Mouse (Mus musculus): ENCODE results near the gene Scnn1a. TPM values are rescaled to one million over a fixed set of nuclear protein-coding genes. Genes with fewer than 3 reads are reported as not detected.

Scnn1a gene
- polyA plus RNA-seq, 1 experiment from 2014 or later: 0.67 TPM

DNA sequence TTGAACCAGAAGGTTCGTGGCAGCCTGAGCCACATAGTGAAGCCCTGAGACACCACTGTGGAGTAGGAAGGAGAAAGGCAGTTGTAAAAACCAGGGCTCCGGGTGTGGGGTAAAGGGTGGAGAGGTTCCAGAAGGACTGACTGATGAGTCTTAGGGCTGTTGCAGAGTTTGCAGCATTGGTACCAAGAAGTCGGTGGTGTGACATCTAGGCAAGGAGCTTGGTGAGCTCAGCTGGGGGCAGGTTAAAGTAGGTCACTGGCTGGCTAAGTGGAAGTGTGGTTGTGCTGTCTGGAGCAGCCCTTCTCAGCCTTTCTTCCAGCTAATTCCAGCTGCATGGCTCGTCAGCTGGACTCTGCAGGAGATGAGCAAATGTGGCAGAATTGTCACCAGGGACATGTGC lies 32.4 kb downstream of the Scnn1a start:
- WGBS: 58% methylated on average over 4 of the region's 4 CpGs
- no peak overlapping the region for H3K4me2 ChIP-seq (ENCODE audit: low read depth, low read length)
- no peaks in the 10 kb centered on the region; the same call in 1 of the 2 replicates for H3K27me3 ChIP-seq (ENCODE audit: control insufficient read depth, insufficient read depth, low read length)
- no peak overlapping the region for H3K27ac ChIP-seq (ENCODE audit: low read depth, low read length)
- H3K9me3 ChIP-seq (ENCODE audit: control insufficient read depth, low read length): no peaks in the 10 kb centered on the region
- H3K4me1 ChIP-seq (ENCODE audit: control insufficient read depth, insufficient read depth, low read length): peaks cover 14% of the 10 kb centered on the region; the same call in 1 of the 2 replicates
- no peak overlapping the region for H3K9ac ChIP-seq (replicated peaks; ENCODE audit: low read depth, low read length)
- no peak for ATAC-seq (ENCODE audit: low read depth)
- H3K4me3 ChIP-seq (ENCODE audit: low read depth, low read length): no peak overlapping the region
- no peaks in the 10 kb centered on the region for H3K36me3 ChIP-seq (ENCODE audit: control insufficient read depth, insufficient read depth, low read length)

GRCm38 (mm10) chr6:125353221-125353620 lies 32.8 kb downstream of the Scnn1a start:
- H3K27me3 ChIP-seq (ENCODE audit: control insufficient read depth, insufficient read depth, low read length): no peaks in the 10 kb centered on the region; the same call in 1 of the 2 replicates
- H3K9me3 ChIP-seq (ENCODE audit: control insufficient read depth, low read length): no peaks in the 10 kb centered on the region
- no peak for ATAC-seq (ENCODE audit: low read depth)
- no peak overlapping the region for H3K9ac ChIP-seq (replicated peaks; ENCODE audit: low read depth, low read length)
- no peak overlapping the region for H3K27ac ChIP-seq (ENCODE audit: low read depth, low read length)
- H3K4me3 ChIP-seq (ENCODE audit: low read depth, low read length): no peak overlapping the region
- no peaks in the 10 kb centered on the region for H3K36me3 ChIP-seq (ENCODE audit: control insufficient read depth, insufficient read depth, low read length)
- 84% methylated on average over 11 of the region's 11 CpGs for WGBS
- no peak overlapping the region for H3K4me2 ChIP-seq (ENCODE audit: low read depth, low read length)
- peaks cover 14% of the 10 kb centered on the region; the same call in 1 of the 2 replicates for H3K4me1 ChIP-seq (ENCODE audit: control insufficient read depth, insufficient read depth, low read length)

GRCm38 (mm10) chr6:125353655-125354054 lies 33.2 kb downstream of the Scnn1a start:
- Histone ChIP-seq H3K4me3 (ENCODE audit: low read depth, low read length) (no peak overlapping the region), H3K9ac (replicated peaks; ENCODE audit: low read depth, low read length) (no peak overlapping the region), H3K27me3 (ENCODE audit: control insufficient read depth, insufficient read depth, low read length) (no peaks in the 10 kb centered on the region; the same call in 1 of the 2 replicates), H3K9me3 (ENCODE audit: control insufficient read depth, low read length) (no peaks in the 10 kb centered on the region), H3K4me2 (ENCODE audit: low read depth, low read length) (no peak overlapping the region), H3K36me3 (ENCODE audit: control insufficient read depth, insufficient read depth, low read length) (0 out of 2 replicates have a peak, but pooled peaks cover 2% of the 10 kb centered on the region), H3K4me1 (ENCODE audit: control insufficient read depth, insufficient read depth, low read length) (peaks cover 14% of the 10 kb centered on the region; the same call in 1 of the 2 replicates), H3K27ac (ENCODE audit: low read depth, low read length) (no peak overlapping the region)
- ATAC-seq (ENCODE audit: low read depth): no peak
- 82% methylated on average over 4 of the region's 4 CpGs for WGBS

- no peaks in the 10 kb centered on the region; the same call in 1 of the 2 replicates for H3K27me3 ChIP-seq (ENCODE audit: control insufficient read depth, insufficient read depth, low read length)
- WGBS: 13% methylated on average over 14 of the region's 14 CpGs
- 0 out of 2 replicates have a peak, but pooled peaks cover 2% of the 10 kb centered on the region for H3K36me3 ChIP-seq (ENCODE audit: control insufficient read depth, insufficient read depth, low read length)
- peaks cover 6% of the 10 kb centered on the region; the same call in 1 of the 2 replicates for H3K4me1 ChIP-seq (ENCODE audit: control insufficient read depth, insufficient read depth, low read length)
- H3K4me2 ChIP-seq (ENCODE audit: low read depth, low read length): peak overlapping the region; percentile 29; the same call in 1 of the 2 replicates
- no peak for ATAC-seq (ENCODE audit: low read depth)
- no peaks in the 10 kb centered on the region for H3K9me3 ChIP-seq (ENCODE audit: control insufficient read depth, low read length)
- H3K9ac ChIP-seq (replicated peaks; ENCODE audit: low read depth, low read length): no peak overlapping the region
- H3K4me3 ChIP-seq (ENCODE audit: low read depth, low read length): no peak overlapping the region
- no peak overlapping the region for H3K27ac ChIP-seq (ENCODE audit: low read depth, low read length)
Observed at GRCm38 (mm10) chr6:125354352-125355151, 34.1 kb downstream of the Scnn1a start.

DNA sequence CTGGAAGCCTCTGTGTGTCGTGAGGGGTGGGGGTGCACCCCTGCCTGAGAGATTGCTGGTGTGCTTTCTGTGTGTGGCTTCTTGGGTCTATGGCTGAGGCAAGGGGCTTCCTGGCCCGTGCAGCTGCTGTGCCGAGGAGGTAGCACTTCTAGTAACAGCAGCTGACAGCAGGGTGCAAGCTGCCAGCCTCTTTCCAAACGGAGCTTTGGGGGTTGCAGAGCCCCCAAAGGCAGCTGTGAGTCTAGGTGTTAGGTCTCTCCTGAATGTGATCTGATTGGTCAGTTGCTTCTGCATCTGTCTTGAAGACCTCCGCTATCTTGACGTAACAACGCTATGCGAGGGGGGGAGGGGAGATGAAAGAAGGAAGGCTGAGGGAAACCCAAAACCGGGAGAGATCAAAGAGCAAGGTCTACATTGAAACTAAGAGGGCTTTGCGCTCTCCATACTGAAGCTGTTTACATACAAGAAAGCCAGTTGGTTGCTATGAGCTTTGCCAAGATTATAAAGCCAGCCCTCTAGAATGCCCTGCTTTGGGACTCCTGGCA lies 34.8 kb downstream of the Scnn1a start:
- H3K36me3 ChIP-seq (ENCODE audit: control insufficient read depth, insufficient read depth, low read length): 0 out of 2 replicates have a peak, but pooled peaks cover 2% of the 10 kb centered on the region
- no peak overlapping the region for H3K27ac ChIP-seq (ENCODE audit: low read depth, low read length)
- H3K4me3 ChIP-seq (ENCODE audit: low read depth, low read length): no peak overlapping the region
- H3K9ac ChIP-seq (replicated peaks; ENCODE audit: low read depth, low read length): no peak overlapping the region
- peaks cover 6% of the 10 kb centered on the region; the same call in 1 of the 2 replicates for H3K4me1 ChIP-seq (ENCODE audit: control insufficient read depth, insufficient read depth, low read length)
- no peaks in the 10 kb centered on the region for H3K27me3 ChIP-seq (ENCODE audit: control insufficient read depth, insufficient read depth, low read length)
- no peaks in the 10 kb centered on the region for H3K9me3 ChIP-seq (ENCODE audit: control insufficient read depth, low read length)
- H3K4me2 ChIP-seq (ENCODE audit: low read depth, low read length): peak overlapping the region; percentile 29; the same call in 1 of the 2 replicates
- no peak for ATAC-seq (ENCODE audit: low read depth)
- WGBS: 9% methylated on average over 10 of the region's 10 CpGs

GRCm38 (mm10) chr6:125356264-125356663 lies 35.8 kb downstream of the Scnn1a start:
- ATAC-seq (ENCODE audit: low read depth): no peak
- Histone ChIP-seq H3K9me3 (ENCODE audit: control insufficient read depth, low read length) (no peaks in the 10 kb centered on the region), H3K4me2 (ENCODE audit: low read depth, low read length) (no peak overlapping the region), H3K36me3 (ENCODE audit: control insufficient read depth, insufficient read depth, low read length) (0 out of 2 replicates have a peak, but pooled peaks cover 2% of the 10 kb centered on the region), H3K9ac (replicated peaks; ENCODE audit: low read depth, low read length) (no peak overlapping the region), H3K27me3 (ENCODE audit: control insufficient read depth, insufficient read depth, low read length) (no peaks in the 10 kb centered on the region), H3K27ac (ENCODE audit: low read depth, low read length) (no peak overlapping the region), H3K4me1 (ENCODE audit: control insufficient read depth, insufficient read depth, low read length) (peaks cover 6% of the 10 kb centered on the region; the same call in 1 of the 2 replicates), H3K4me3 (ENCODE audit: low read depth, low read length) (no peak overlapping the region)
- 32% methylated on average over 8 of the region's 8 CpGs for WGBS

DNA sequence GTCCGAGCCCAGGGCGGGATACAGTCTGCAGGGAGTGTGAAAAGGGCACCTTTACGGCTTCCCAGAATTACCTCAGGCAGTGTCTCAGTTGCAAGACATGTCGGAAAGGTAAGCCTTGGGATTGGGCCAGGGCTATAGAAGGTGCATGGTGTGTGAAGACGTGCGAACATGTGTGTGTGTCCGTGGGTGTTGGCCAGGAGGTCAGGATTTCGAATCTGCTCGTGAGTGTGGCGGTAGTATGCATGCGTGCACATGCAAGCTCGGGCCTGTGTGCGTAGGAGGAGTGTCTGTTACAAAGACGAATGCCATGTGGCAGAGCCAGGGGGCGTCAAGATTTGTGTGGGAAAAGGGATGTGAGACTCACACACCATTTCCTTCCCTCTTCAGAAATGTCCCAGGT lies 36.9 kb downstream of the Scnn1a start:
- H3K9me3 ChIP-seq (ENCODE audit: control insufficient read depth, low read length): no peaks in the 10 kb centered on the region
- no peak overlapping the region for H3K4me3 ChIP-seq (ENCODE audit: low read depth, low read length)
- H3K36me3 ChIP-seq (ENCODE audit: control insufficient read depth, insufficient read depth, low read length): 0 out of 2 replicates have a peak, but pooled peaks cover 2% of the 10 kb centered on the region
- 94% methylated on average over 15 of the region's 15 CpGs for WGBS
- H3K4me2 ChIP-seq (ENCODE audit: low read depth, low read length): no peak overlapping the region
- no peak overlapping the region for H3K9ac ChIP-seq (replicated peaks; ENCODE audit: low read depth, low read length)
- peaks cover 4% of the 10 kb centered on the region; the same call in 1 of the 2 replicates for H3K27me3 ChIP-seq (ENCODE audit: control insufficient read depth, insufficient read depth, low read length)
- H3K4me1 ChIP-seq (ENCODE audit: control insufficient read depth, insufficient read depth, low read length): peaks cover 6% of the 10 kb centered on the region; the same call in 1 of the 2 replicates
- no peak overlapping the region for H3K27ac ChIP-seq (ENCODE audit: low read depth, low read length)
- ATAC-seq (ENCODE audit: low read depth): no peak

DNA sequence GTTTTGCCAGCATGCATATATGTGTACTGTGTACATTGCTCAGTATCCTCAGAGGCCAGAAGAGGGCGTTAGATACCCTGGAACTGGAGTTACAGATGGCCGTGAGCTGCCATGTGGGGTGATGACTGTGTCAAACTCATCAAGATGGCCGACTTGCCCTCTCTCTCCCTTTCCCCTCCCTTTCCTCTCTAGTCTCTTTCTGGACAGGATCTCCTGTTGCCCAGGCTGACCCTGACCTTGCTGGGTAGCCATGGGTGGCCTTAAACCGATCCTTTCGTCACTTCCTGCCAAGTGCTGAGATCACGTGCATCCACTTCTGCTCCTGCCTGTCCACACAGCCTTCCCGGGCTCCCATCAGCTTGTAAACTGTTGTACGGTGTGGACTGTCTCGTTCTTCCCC lies 39.5 kb downstream of the Scnn1a start:
- peaks cover 19% of the 10 kb centered on the region for H3K27me3 ChIP-seq (ENCODE audit: control insufficient read depth, insufficient read depth, low read length)
- no peak for ATAC-seq (ENCODE audit: low read depth)
- no peak overlapping the region for H3K9ac ChIP-seq (replicated peaks; ENCODE audit: low read depth, low read length)
- H3K4me3 ChIP-seq (ENCODE audit: low read depth, low read length): no peak overlapping the region
- H3K9me3 ChIP-seq (ENCODE audit: control insufficient read depth, low read length): no peaks in the 10 kb centered on the region
- H3K27ac ChIP-seq (ENCODE audit: low read depth, low read length): no peak overlapping the region
- no peak overlapping the region for H3K4me2 ChIP-seq (ENCODE audit: low read depth, low read length)
- 62% methylated on average over 9 of the region's 9 CpGs for WGBS
- 0 out of 2 replicates have a peak, but pooled peaks cover 2% of the 10 kb centered on the region for H3K36me3 ChIP-seq (ENCODE audit: control insufficient read depth, insufficient read depth, low read length)
- H3K4me1 ChIP-seq (ENCODE audit: control insufficient read depth, insufficient read depth, low read length): peaks cover 3% of the 10 kb centered on the region; the same call in 1 of the 2 replicates

DNA sequence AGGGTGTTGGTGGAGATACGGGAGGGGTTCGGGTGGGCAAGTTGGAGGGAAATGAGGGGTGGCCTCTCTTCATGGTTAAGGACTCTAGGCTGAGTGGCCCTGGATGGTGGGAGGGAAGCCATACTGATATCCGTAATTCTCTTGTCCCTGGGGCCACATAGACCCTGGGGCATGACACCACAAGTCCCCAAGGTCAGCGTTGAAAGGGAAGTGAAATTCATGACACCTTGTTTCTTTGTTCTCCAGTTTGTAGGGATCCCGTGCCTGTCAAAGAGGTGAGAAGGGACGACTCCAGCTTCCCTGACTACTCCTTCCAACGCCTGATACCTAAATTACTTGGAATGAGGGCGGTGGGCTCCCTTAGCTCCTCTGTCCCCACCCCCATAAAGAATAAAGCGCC lies 40.4 kb downstream of the Scnn1a start:
- Histone ChIP-seq H3K4me1 (ENCODE audit: control insufficient read depth, insufficient read depth, low read length) (no peaks in the 10 kb centered on the region), H3K27ac (ENCODE audit: low read depth, low read length) (no peak overlapping the region), H3K36me3 (ENCODE audit: control insufficient read depth, insufficient read depth, low read length) (0 out of 2 replicates have a peak, but pooled peaks cover 2% of the 10 kb centered on the region), H3K9ac (replicated peaks; ENCODE audit: low read depth, low read length) (no peak overlapping the region), H3K4me2 (ENCODE audit: low read depth, low read length) (no peak overlapping the region; the same call in 1 of the 2 replicates), H3K4me3 (ENCODE audit: low read depth, low read length) (no peak overlapping the region), H3K9me3 (ENCODE audit: control insufficient read depth, low read length) (no peaks in the 10 kb centered on the region), H3K27me3 (ENCODE audit: control insufficient read depth, insufficient read depth, low read length) (peaks cover 19% of the 10 kb centered on the region)
- ATAC-seq (ENCODE audit: low read depth): no peak
- 54% methylated on average over 9 of the region's 9 CpGs for WGBS
